ENCODE assay signal across 1 mouse cellular context in the genomic region with DNA sequence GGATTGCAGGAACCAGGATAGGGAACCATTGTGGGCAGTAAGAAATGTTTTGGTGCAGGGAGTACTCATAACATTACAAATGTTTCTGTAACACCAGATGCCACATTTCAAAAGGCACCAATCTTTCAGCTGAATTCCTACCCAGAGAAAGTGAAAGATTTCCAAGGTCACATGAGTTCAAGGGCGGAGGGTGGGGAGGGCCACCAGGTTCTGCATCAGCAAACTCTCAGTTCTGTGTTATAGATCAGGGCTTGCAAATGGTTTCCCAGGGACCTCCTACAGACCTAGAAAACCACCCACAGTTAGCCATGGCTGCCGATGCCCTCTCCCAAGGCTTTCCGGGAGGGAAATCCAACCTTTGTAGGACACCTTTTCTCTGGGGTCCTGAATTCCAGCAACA.
A peak's percentile ranks its signal among the peaks of the same experiment; 100 is the strongest.
TF ChIP-seq lines count a peak whose summit lies in the region.

No protein-coding gene starts in this region.

TF ChIP-seq in CH12.LX, 34 proteins besides CTCF, POLR2A, EP300 and RAD21 (continued from another document):
- 0 out of 2 replicates have a peak, but pooled peaks have one; percentile 11 for TF ChIP-seq MAFK (IDR thresholded peaks at IDR 0.05; ENCODE audit: insufficient replicate concordance, low read length)
- no peak for TF ChIP-seq CHD2 (IDR thresholded peaks at IDR 0.05; ENCODE audit: low read length)
- no peak for TF ChIP-seq MEF2A (IDR thresholded peaks at IDR 0.05; ENCODE audit: borderline replicate concordance, low read depth, low read length)
